Mouse (Mus musculus): ENCODE results near the gene Bsnd. TPM values are rescaled to one million over a fixed set of nuclear protein-coding genes. Genes with fewer than 3 reads are reported as not detected.

The Bsnd gene
- total and polyA plus RNA-seq, 3 experiments, result 0.59 to 3.0 (median 1.8) TPM

DNA sequence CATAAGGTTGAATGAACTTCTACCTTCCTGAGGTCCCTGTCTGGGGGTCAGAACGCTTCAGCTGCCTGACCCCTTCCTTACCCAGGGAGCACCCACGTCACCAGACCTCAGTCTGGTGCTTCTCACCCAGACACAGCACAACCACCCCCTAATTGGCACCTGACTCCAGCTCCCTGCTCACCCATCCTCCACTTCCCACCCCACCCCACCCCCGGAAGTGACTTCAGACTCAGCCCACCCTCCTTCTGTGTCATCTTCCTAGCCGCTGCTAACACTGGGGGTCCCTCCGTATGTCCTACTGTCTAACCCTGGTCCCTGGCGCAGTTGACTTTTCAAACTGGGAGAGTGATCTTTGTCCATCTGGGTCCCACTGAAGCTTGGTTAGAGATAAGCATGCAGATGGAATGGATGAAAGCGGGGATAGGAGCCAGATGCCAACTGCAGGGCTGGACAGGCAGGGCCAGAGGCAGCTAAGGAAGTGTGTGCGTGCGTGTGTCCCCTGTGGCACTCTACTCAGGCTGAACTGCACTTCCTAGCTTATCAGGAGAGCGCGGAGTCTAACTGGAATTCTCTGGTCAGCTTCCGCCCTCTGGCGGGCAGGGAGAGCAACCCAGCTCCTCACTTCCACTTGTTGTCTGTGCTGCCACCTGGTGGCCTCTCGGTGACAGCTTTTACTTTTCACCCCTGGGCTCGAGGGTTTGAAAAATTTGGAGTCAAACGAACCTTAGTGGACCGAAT lies 37.5 kb upstream of the Bsnd start (continued):
- peak; percentile 25; the same call in 1 of the 2 replicates for TF ChIP-seq BHLHE40 (IDR thresholded peaks at IDR 0.05; ENCODE audit: low read depth, low read length)
- TF ChIP-seq MAFK (IDR thresholded peaks at IDR 0.05; ENCODE audit: insufficient replicate concordance, low read length), result no peak
- no peak for TF ChIP-seq USF2 (conservative IDR thresholded peaks at IDR 0.05; ENCODE audit: low read depth, low read length)
- 0 out of 2 replicates have a peak, but pooled peaks have one; percentile 28 for TF ChIP-seq MXI1 (IDR thresholded peaks at IDR 0.05; ENCODE audit: low read depth, low read length)
- no peak for TF ChIP-seq EP300 (IDR thresholded peaks at IDR 0.05; ENCODE audit: low read length)
- TF ChIP-seq ZKSCAN1 (IDR thresholded peaks at IDR 0.05; ENCODE audit: borderline replicate concordance, low read depth, low read length), result no peak
- TF ChIP-seq ZC3H11A (IDR thresholded peaks at IDR 0.05; ENCODE audit: low read depth, low read length), result peak; percentile 81
- TF ChIP-seq E2F4 (IDR thresholded peaks at IDR 0.05; ENCODE audit: insufficient replicate concordance, low read depth, low read length), result no peak
- TF ChIP-seq ETS1 (conservative IDR thresholded peaks at IDR 0.05; ENCODE audit: low read depth, low read length), result no peak
- peak; percentile 18 for TF ChIP-seq HCFC1 (IDR thresholded peaks at IDR 0.05; ENCODE audit: low read depth, low read length)
- no peak for TF ChIP-seq NRF1 (IDR thresholded peaks at IDR 0.05; ENCODE audit: low read depth, low read length)
- peak; percentile 98 for TF ChIP-seq RAD21 (IDR thresholded peaks at IDR 0.05; ENCODE audit: low read depth, low read length)
- TF ChIP-seq SIN3A (IDR thresholded peaks at IDR 0.05; ENCODE audit: low read length), result no peak
- no peak for TF ChIP-seq MAZ (IDR thresholded peaks at IDR 0.05; ENCODE audit: low read depth, low read length)
- TF ChIP-seq JUND (conservative IDR thresholded peaks at IDR 0.05; ENCODE audit: low read depth, low read length), result 0 out of 2 replicates have a peak, but pooled peaks have one; percentile 16
- no peak for TF ChIP-seq MEF2A (IDR thresholded peaks at IDR 0.05; ENCODE audit: borderline replicate concordance, low read depth, low read length)
- TF ChIP-seq MAX (IDR thresholded peaks at IDR 0.05; ENCODE audit: low read length), result no peak
- TF ChIP-seq GABPA (IDR thresholded peaks at IDR 0.05; ENCODE audit: insufficient replicate concordance, low read depth, low read length), result no peak
- TF ChIP-seq ZNF384 (IDR thresholded peaks at IDR 0.05; ENCODE audit: low read depth, low read length), result no peak

DNA sequence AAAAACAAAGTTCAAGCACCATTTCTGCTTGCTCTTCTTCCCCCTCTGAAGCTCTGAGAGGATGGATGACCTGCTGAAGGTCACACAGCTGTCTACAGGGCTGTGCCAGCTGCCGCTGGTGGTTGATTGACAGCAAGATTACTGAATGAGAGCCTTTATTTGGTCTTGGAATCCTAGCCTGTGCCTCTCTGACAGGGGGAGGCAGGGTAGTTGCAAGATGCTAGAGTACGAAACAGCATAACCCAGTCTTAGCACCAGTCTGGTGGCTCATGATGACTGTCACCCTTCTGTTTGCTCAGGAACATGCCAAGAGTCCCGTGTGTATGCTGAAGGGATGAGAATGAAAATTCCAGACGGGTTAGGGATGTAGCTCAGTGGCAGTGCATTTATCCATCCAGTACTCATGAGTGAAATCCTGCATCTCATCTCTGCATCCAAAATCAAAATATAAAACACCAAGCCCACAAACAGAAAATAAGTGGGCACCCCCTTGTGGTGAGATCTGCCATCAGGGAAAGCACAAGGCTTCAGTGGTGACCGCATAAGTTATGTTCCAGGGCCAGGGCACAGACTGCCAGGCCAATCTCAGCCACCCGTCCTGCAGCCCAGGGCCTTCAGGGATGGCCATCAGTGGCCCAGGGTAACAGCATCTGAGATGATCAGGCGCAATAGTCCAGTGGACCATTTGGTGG lies 35.9 kb upstream of the Bsnd start:
- Histone ChIP-seq H3K4me2 (ENCODE audit: insufficient read depth, low read depth, poor library complexity, severe bottlenecking) (no peak overlapping the region), H3K4me3 (replicated peaks in 1 of 3; ENCODE audit: low read depth in 2 of 3, low read length in 2 of 3, poor library complexity in 1 of 3) (no peak overlapping the region), H3K9ac (ENCODE audit: insufficient read depth, low read depth) (no peak overlapping the region), H3K9me3 (replicated peaks; ENCODE audit: low read length) (no peaks in the 10 kb centered on the region), H3K36me3 (replicated peaks in 1 of 2; ENCODE audit: control insufficient read depth in 1 of 2, insufficient read depth in 1 of 2, low read length in 1 of 2) (no peaks in the 10 kb centered on the region), H3K4me1 (ENCODE audit: control insufficient read depth in 1 of 2, insufficient read depth in 2 of 2) (peaks cover 9 to 23% of the 10 kb centered on the region in 2 experiments), H3K27me3 (replicated peaks) (no peaks in the 10 kb centered on the region), H3K79me2 (replicated peaks; ENCODE audit: control insufficient read depth, extremely low read depth, insufficient read depth, poor library complexity, severe bottlenecking) (no peaks in the 10 kb centered on the region), H3K27ac (ENCODE audit: insufficient read depth, low read depth) (no peak overlapping the region)
- in situ Hi-C loops (cut with MboI; ENCODE audit: low pct_ligation_motif_present, low pct_unique_long_range_greater_than_20kb, low sequenced_read_pairs), result loop anchor here (5.0 kb wide), 1 partner anchor 36 kb away; the partner anchor contains the start of gene Bsnd
- dilution Hi-C loops (cut with MboI; ENCODE audit: extremely low pct_ligation_motif_present, extremely low pct_unique_long_range_greater_than_20kb, low sequenced_read_pairs), result no loop called here
- DNase-seq (ENCODE audit: extremely low read depth), result peak; percentile 19
- peak; percentile 25 for TF ChIP-seq SMC3 (IDR thresholded peaks at IDR 0.05; ENCODE audit: low read depth, low read length)
- TF ChIP-seq RAD21 (IDR thresholded peaks at IDR 0.05; ENCODE audit: low read depth, low read length), result peak; percentile 1; the same call in 1 of the 2 replicates
- no peak for TF ChIP-seq IRF4 (IDR thresholded peaks at IDR 0.05; ENCODE audit: low read depth, low read length)
- no peak for TF ChIP-seq TBP (conservative IDR thresholded peaks at IDR 0.05; ENCODE audit: low read depth, low read length)
- peak in 1 of 2 experiments; percentile 54; a peak in 2 of 4 replicates for TF ChIP-seq CTCF (conservative IDR thresholded peaks at IDR 0.05 in 1 of 2, IDR thresholded peaks at IDR 0.05 in 1 of 2; ENCODE audit: low read depth in 2 of 2, low read length in 2 of 2)

Data from CH12.LX (cell line).